ENCODE assay signal across 23 mouse cellular contexts in genomic region chr9:37926019-37927013, GRCm38 (mm10). TPM values are rescaled to one million over a fixed set of nuclear protein-coding genes. Genes with fewer than 3 reads are reported as not detected.
DNase-seq lines count a peak whose midpoint lies in the region; ATAC-seq and TF ChIP-seq lines count a peak whose summit lies in the region.
"Had no signal": no experiment of that assay in that cellular context is flagged by ENCODE, and none has a peak within 500 bp of the region (broad histone marks: within the 10 kb centered on the region; RNA-seq: fewer than 3 reads in every experiment).

No protein-coding gene starts in this region.

- no peaks in the 10 kb centered on the region for H3K9me3 ChIP-seq in intestine, embryonic 15.5 days
- H3K9me3 ChIP-seq in intestine, embryonic 16.5 days (ENCODE audit: control insufficient read depth, low read length): no peaks in the 10 kb centered on the region
- no peaks in the 10 kb centered on the region for H3K9me3 ChIP-seq in intestine, postnatal 0 days (ENCODE audit: control insufficient read depth)
- no peaks in the 10 kb centered on the region for H3K9me3 ChIP-seq in hindbrain, embryonic 14.5 days (ENCODE audit: control insufficient read depth, low read length)
- H3K9me3 ChIP-seq: G1E had no signal

- no peak overlapping the region for H3K4me2 ChIP-seq in intestine, embryonic 15.5 days (replicated peaks)
- H3K4me2 ChIP-seq in intestine, embryonic 16.5 days (ENCODE audit: low read depth, low read length): no peak overlapping the region
- no peak overlapping the region for H3K4me2 ChIP-seq in intestine, postnatal 0 days (replicated peaks; ENCODE audit: low read depth)
- no peak overlapping the region for H3K4me2 ChIP-seq in hindbrain, embryonic 14.5 days (replicated peaks)

- TF ChIP-seq CTCF in intestine, postnatal 0 days (IDR thresholded peaks at IDR 0.05; ENCODE audit: low read depth): no peak

- 34% methylated on average over 3 of the region's 3 CpGs for WGBS in intestine, embryonic 15.5 days
- 51% methylated on average over 3 of the region's 3 CpGs for WGBS in intestine, embryonic 16.5 days
- WGBS in intestine, postnatal 0 days: 22% methylated on average over 3 of the region's 3 CpGs
- WGBS in hindbrain, embryonic 14.5 days: 64% methylated on average over 3 of the region's 3 CpGs

- no peak for DNase-seq in hindbrain, embryonic 14.5 days (ENCODE audit: low spot score)
- DNase-seq in cerebellum, adult 11-12 months: no peak
- no peak for DNase-seq in cerebellum, adult 11 months
- DNase-seq: adrenal gland, adult 2 months; adrenal gland, adult 8-10 months; adrenal gland, postnatal 10 days; adrenal gland, postnatal 14 days; adrenal gland, postnatal 25 days; adrenal gland, postnatal 36 days; B cell, adult 2 months; cerebellum, adult 18-20 months; cerebellum, adult 2 months; cerebellum, adult 8-10 months had no signal

- no peaks in the 10 kb centered on the region for H3K36me3 ChIP-seq in intestine, embryonic 15.5 days
- no peaks in the 10 kb centered on the region for H3K36me3 ChIP-seq in intestine, embryonic 16.5 days (ENCODE audit: control insufficient read depth, insufficient read depth, low read length)
- H3K36me3 ChIP-seq in intestine, postnatal 0 days (ENCODE audit: control insufficient read depth, insufficient read depth): no peaks in the 10 kb centered on the region
- H3K36me3 ChIP-seq in hindbrain, embryonic 14.5 days (replicated peaks; ENCODE audit: control insufficient read depth, insufficient read depth): no peaks in the 10 kb centered on the region
- H3K36me3 ChIP-seq: G1E had no signal

- H3K27me3 ChIP-seq in intestine, embryonic 15.5 days (replicated peaks): no peaks in the 10 kb centered on the region
- no peaks in the 10 kb centered on the region for H3K27me3 ChIP-seq in intestine, embryonic 16.5 days (replicated peaks; ENCODE audit: control insufficient read depth, insufficient read depth, low read length)
- no peaks in the 10 kb centered on the region for H3K27me3 ChIP-seq in intestine, postnatal 0 days (replicated peaks; ENCODE audit: control insufficient read depth, insufficient read depth, low read length)
- no peaks in the 10 kb centered on the region for H3K27me3 ChIP-seq in hindbrain, embryonic 14.5 days (ENCODE audit: control insufficient read depth, insufficient read depth, low read length)
- H3K27me3 ChIP-seq: CH12.LX, Patski had no signal

- no peak overlapping the region for H3K4me3 ChIP-seq in intestine, embryonic 15.5 days (replicated peaks)
- H3K4me3 ChIP-seq in intestine, embryonic 16.5 days (ENCODE audit: low read length): no peak overlapping the region
- H3K4me3 ChIP-seq in intestine, postnatal 0 days (ENCODE audit: low read depth, low read length): no peak overlapping the region
- no peak overlapping the region for H3K4me3 ChIP-seq in hindbrain, embryonic 14.5 days (replicated peaks; ENCODE audit: low read length)

- H3K4me1 ChIP-seq in intestine, embryonic 15.5 days (replicated peaks): no peaks in the 10 kb centered on the region
- H3K4me1 ChIP-seq in intestine, embryonic 16.5 days (ENCODE audit: control insufficient read depth, insufficient read depth, low read length): no peaks in the 10 kb centered on the region
- no peaks in the 10 kb centered on the region for H3K4me1 ChIP-seq in intestine, postnatal 0 days (replicated peaks; ENCODE audit: control insufficient read depth, insufficient read depth, low read length)
- H3K4me1 ChIP-seq in hindbrain, embryonic 14.5 days (replicated peaks; ENCODE audit: control insufficient read depth, insufficient read depth, low read length): no peaks in the 10 kb centered on the region

- ATAC-seq in intestine, embryonic 15.5 days: peak; percentile 93
- ATAC-seq in intestine, embryonic 16.5 days: peak; percentile 98
- ATAC-seq in intestine, postnatal 0 days: peak; percentile 79
- no peak for ATAC-seq in hindbrain, embryonic 14.5 days (ENCODE audit: low FRiP score)
- ATAC-seq: activated CD4-positive, CD25-positive, alpha-beta regulatory T cell, adult 4 months; CD4-positive, CD25-positive, alpha-beta regulatory T cell, adult 4 months; Patski had no signal

- H3K27ac ChIP-seq in intestine, embryonic 15.5 days: no peak overlapping the region
- no peak overlapping the region for H3K27ac ChIP-seq in intestine, embryonic 16.5 days (ENCODE audit: low read length)
- no peak overlapping the region for H3K27ac ChIP-seq in intestine, postnatal 0 days (ENCODE audit: low read depth, low read length)
- no peak overlapping the region for H3K27ac ChIP-seq in hindbrain, embryonic 14.5 days

- H3K9ac ChIP-seq in intestine, embryonic 15.5 days: no peak overlapping the region
- no peak overlapping the region for H3K9ac ChIP-seq in intestine, embryonic 16.5 days (ENCODE audit: low read depth, low read length)
- no peak overlapping the region for H3K9ac ChIP-seq in intestine, postnatal 0 days (ENCODE audit: low read depth, low read length)
- no peak overlapping the region for H3K9ac ChIP-seq in hindbrain, embryonic 14.5 days

RNA-seq across cellular contexts. Expression of gene Olfr878, which starts 8.7 kb away (rescaled TPM):
- polyA plus RNA-seq in intestine, embryonic 15.5 days (2015; fragmentation: Nextera tagmentation; extraction: Ambion mirVana): not detected in 2 replicates
- not detected in 2 replicates for polyA plus RNA-seq in intestine, embryonic 16.5 days (2015; fragmentation: Nextera tagmentation; extraction: Ambion mirVana)
- not detected in 2 replicates for polyA plus RNA-seq in intestine, postnatal 0 days (2015; fragmentation: Nextera tagmentation; extraction: Ambion mirVana)
- not detected in 2 replicates for polyA plus RNA-seq in hindbrain, embryonic 14.5 days (2014; fragmentation: Nextera tagmentation; extraction: Ambion mirVana)
- polyA plus RNA-seq: adrenal gland, adult 2 months; brain, embryonic 14.5 days; C2C12; cerebellum, adult 2 months; G1E; Patski had no signal

RNA-seq across cellular contexts. Expression of gene Olfr145, which starts 29.8 kb away (rescaled TPM):
- polyA plus RNA-seq in intestine, embryonic 15.5 days (2015; fragmentation: Nextera tagmentation; extraction: Ambion mirVana): not detected in 2 replicates
- not detected in 2 replicates for polyA plus RNA-seq in intestine, embryonic 16.5 days (2015; fragmentation: Nextera tagmentation; extraction: Ambion mirVana)
- polyA plus RNA-seq in intestine, postnatal 0 days (2015; fragmentation: Nextera tagmentation; extraction: Ambion mirVana): not detected in 2 replicates
- polyA plus RNA-seq in hindbrain, embryonic 14.5 days (2014; fragmentation: Nextera tagmentation; extraction: Ambion mirVana): not detected in 2 replicates
- polyA plus RNA-seq: adrenal gland, adult 2 months; brain, embryonic 14.5 days; C2C12; CD4-positive, CD25-positive, alpha-beta regulatory T cell, adult 4 months; cerebellum, adult 2 months; G1E; Patski had no signal
